Mouse (Mus musculus) right cerebral cortex, adult 2 months (tissue): ENCODE results near the gene Polr2f.

ENCODE experiments used
- DNase-seq, 2 experiments: peaks; one replicate each; pipeline ENCODE4 v3.0.0; 2021 to 2022; ENCODE audit warnings: low spot score in 2 of 2

Polr2f gene

GRCm38 (mm10) chr15:79122119-79122518 is 18.7 kb upstream of the Polr2f start:
- DNase-seq: no peak

DNA sequence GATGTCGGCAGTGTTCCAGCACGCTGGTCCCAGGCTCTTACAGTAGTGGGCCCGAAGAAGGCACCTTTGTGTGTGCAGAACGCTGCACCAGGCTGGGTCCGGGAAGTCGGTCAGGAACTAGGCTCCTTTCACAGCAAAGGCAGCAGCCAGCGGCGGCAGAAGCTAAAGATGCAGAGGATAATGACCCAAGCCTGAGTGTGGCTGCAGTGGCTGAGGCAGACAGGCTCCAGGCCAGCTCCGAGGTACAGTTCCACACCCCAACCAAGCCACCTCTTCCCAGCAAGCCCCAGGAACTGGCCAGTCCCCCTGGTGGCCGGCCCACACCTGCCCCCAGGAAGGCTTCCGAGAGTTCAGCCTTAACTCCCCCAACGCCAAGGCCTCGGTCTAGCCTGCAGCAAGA is 18.3 kb upstream of the Polr2f start:
- no peak for DNase-seq

DNA sequence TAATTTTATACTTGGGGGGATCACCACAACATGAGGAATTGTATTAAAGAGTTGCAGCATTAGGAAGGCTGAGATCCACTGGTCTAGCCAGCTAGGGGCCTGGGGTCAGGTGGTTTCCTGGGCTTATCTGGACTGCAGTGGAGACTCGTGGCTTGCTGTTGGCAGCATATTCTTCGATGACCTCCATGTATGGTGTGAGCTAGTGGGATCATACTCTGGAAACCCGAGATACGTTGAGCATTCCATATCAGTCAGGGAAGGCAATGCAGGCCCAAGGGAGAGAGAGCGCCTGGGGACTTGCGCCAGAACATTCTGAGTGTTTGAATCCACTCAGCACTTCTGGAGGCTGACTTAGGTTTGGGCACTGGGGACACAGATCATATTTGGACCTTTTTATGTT is 17.1 kb upstream of the Polr2f start:
- DNase-seq: no peak

DNA sequence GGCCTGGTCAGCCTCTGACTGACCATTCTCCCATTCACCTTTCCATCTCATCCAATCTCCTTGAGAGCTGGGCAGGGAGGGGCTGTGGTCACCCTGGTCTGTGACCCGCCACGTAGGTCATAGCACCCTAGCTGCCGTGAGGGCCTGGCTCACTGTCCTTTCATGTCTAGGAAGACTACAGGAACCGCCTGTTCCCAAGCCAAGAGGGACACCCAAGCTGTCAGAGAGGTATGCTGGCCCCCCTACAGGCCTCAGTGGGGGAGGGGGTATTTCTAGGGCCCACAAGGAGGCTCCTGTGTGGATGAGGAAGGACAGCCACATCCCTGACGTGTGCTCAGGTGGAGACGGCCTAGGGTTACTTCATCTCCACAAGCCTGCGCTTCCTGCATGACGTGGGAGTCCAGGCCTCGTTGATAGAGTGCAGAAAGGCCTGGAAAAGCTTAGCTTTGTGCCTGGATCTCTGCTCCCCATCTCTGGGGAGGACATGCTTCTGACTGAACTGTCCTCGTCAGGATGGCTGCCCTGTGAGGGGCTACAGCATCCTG is 16.4 kb upstream of the Polr2f start:
- no peak for DNase-seq

DNA sequence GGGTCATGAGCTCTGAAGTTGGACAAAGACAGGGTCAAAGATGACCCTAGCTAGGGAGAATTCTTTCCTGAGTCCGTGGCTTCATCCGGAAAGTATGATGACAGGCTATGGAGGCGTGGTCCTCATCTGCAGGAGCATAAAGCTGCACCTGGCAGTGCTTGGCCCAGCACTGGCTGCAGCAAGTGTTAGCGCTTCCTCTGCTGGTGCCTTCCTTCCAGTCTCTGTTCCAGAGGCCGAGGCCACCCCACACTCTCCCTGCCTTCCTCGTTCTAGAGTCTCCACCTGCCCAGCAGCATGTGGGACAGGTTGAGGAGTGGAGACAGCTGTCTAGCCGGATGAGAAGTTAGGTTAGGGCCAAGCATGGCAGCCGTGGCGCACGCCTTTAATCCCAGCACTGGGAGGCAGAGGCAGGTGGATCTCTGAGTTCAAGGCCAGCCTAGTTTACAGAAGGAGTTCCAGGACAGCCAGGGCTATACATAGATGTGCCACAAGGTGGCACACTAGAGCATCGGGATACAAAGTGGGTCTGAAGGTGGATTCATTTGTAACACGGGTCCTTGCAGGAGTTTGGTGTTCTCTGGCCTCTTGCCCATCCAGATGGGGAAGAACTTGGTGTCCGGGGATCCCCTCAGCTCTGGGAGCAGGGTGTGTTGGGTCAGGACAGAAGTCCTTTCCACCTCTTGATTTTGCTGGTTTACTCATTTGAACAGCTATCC is 14.4 kb upstream of the Polr2f start:
- DNase-seq: peak; percentile 47 to 56

GRCm38 (mm10) chr15:79127101-79127500 is 13.7 kb upstream of the Polr2f start:
- DNase-seq: no peak

DNA sequence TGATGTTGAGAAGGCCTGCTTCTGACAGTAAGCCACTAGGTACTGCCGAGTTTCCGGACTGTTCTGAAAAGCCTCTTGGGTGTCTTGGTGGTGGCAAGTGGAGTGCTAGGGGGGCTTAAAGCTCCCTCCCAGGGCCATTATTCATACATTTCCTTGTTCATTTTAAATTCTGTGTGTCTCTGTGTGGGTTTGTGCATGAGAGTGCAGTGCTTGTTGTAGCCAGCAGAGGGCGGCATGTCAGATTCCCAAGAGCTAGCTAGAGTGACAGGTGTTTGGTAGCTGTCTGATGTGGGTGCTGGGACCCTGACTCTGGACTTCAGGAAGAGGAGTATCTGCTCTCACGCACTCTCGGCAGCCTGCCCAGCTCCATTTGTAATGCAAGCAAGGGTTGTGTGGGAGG is 12.6 kb upstream of the Polr2f start:
- DNase-seq: no peak

DNA sequence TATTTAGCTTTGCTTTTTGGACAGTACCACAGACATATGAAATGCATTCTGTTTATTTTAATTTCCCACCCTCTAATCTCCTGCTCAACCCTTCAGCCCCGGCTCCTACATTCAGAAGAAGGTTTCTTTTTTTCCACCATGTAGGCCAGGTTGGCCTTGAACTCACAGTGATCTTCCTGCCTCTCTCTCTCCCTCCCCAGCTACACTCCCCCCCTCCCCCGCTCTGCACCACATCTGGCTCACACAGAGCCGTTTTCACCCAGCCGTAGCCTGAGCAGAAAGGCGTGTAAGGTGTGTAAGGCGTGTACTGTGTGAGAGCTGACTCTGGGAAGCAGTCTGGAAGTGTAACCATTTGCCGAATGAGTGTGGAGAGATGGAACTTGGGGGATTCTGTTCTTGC is 11.5 kb upstream of the Polr2f start:
- no peak for DNase-seq

- no peak for DNase-seq
Measured at GRCm38 (mm10) chr15:79130782-79131181, 10.0 kb upstream of the Polr2f start.

DNA sequence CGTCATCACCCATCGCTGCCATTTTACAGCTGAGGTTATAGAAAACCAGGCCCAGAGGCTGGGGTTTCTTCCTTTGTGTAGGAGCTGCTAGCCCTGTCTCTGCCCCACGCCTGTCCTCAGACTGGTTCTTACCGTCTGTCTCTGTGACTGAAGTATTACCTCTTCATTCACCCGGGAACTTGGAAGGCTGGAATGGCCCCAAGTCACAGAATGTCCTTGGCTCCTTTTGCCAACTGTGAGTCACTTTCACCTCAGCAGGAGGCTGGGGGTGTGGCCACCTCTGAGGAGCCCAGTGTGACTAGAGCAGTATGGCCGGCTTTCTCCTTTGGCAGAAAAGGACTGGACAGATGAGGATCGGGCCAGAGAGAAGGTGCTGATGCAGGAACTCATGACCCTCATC is 9.4 kb upstream of the Polr2f start:
- peak in 1 of 2 experiments; percentile 31 for DNase-seq

GRCm38 (mm10) chr15:79133191-79133661 is 7.6 kb upstream of the Polr2f start:
- no peak for DNase-seq

DNA sequence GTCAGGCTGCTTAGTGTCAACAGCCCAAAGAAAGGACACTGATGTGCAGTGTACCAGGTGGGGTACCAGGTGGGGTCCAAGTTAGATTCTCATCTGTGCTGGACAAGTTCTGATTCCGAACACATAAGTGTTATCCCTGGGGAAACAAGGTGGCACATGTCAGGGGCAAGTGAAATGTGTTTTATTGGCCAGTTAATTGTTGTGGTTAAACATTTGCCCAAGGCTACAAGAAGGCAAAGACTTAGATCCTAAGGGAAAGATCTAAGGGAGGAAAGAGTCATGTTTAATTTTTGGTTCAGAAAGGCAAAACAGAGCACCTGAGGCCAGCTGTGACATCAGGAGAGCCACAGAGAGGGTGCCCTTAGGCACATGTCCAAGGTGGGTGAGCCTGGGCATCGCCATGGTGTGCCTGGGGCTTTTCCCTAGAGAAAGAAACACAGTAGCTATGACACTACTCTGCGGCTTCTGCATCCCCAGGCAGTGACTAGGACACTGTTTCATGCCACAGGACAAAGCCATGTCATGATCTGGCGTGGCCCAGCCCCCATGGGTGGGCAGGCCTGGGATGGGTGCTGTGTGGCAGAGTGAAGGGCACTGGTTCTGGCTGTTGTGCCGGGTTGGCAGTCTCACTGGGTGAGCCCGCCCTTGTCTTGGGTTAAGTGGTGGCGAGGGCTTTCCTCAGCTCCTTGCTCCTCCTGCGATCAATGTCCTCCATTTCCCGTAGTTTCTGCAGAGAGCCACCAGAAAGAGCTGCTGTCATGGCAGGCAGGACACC is 6.1 kb upstream of the Polr2f start:
- no peak for DNase-seq

DNA sequence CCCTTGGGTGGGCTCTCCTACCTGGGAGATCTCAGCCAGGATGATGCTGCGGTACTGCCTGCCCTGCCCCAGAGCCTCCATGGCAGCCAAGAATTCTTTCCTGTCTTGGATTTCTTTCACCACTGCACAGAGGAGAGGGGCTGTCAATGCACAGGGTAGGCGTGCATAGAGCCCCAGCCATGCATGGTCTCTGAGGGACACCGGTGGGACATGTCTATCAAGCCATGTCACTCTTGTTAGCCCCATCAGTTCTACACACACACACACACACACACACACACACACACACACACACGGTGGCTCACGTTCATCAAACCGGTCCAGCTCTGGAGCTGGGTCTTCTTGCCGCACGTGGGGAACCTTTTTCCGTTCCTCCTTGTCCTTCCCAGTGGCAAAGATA is 5.5 kb upstream of the Polr2f start:
- DNase-seq: no peak

GRCm38 (mm10) chr15:79135783-79136575 is 4.8 kb upstream of the Polr2f start:
- DNase-seq: no peak

DNA sequence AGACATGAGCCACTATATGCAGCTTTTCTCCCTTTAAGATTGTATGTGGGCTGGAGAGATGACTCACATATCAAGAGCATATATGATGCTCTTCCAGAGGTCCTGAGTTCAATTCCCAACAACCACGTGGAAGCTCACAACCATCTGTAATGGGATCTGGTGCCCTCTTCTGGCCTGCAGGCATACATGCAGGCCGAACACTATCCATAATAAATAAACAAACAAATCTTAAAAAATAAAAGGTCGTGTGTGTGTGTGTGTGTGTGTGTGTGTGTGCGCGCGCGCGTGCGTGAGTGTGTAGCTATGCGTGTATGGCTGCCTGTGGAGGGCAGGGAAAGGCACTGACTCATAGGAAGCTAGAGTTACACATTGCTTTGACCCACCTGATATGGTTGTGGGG is 1.2 kb upstream of the Polr2f start:
- no peak for DNase-seq

GRCm38 (mm10) chr15:79141566-79141917 is 733 bp downstream of the Polr2f start:
- no peak for DNase-seq

DNA sequence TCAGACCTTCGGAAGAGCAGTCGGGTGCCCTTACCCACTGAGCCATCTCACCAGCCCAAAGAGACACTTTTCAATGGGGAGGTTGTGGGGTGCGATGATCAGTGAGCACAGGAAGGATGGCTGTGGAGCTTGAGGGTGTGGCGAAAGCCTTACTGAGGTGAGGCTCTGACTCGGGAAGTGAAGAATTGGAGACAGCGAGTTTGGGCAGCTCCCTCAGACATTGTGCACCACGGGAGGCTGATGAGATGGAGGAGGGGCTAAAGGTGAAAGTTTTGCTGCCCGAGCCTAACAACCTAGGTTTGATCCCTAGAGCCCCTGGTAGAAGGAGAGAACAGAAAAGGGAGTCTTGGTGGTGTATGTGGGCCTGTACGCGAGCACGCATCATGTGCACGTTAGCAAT is 2.5 kb downstream of the Polr2f start:
- no peak for DNase-seq

DNA sequence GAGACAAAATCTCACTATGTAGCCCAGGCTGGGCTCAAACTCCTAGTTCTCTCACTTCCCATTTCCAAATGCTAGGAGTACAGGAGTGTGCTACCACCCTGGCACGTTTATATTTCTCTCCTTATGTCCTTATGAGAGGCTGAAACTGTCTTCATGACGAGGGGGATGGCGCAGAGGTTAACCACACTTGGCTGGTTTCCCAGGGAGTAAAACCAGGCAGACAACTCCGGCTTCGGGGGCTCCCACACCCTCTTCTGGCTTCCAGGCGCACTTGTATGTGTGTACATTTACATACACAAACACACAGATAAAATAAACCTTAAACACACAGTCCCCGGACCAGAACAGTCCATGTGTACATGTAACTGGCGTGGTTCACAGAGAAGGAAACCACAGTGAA is 3.2 kb downstream of the Polr2f start:
- no peak for DNase-seq

GRCm38 (mm10) chr15:79145522-79145921 is 4.7 kb downstream of the Polr2f start:
- no peak for DNase-seq

DNA sequence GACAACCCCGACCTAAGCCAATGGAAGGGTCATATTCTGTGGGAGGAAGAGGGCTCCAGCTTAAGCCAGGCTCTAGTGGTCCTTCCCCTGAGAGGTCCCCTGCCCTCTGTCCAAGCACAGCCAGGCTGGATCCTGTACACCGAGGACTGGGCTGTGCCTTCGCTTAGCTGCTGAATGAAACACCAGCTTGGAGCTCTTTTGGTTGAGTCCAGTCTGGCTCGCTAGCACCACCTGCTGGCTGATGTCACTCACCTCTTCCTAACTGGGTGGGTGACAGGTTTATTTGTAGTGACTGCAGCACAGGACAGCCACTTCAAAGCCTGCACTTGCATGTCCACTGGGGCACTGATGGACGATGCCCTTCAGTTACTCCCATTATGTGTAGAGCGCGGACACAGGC is 7.7 kb downstream of the Polr2f start:
- DNase-seq: peak; percentile 78 to 85

DNA sequence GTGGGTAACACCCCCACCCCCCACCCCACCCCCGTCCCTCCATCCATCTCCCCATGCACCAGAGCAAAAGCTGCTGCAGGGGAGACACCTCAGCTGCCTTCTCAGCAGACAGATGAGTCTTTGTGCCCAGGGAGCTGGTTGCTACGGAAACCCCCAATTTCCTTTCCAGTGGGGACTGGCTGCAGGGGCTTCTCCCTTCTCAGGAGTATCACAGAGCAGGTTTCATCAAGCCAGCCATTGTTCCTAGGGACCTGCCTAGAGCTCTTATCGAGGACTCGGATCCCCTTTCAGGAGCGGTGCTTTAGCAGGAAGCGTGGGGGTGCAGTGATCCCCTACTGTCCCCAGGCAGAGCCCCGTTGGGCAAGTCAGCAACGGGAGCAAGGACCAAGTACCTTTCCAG is 11.1 kb downstream of the Polr2f start:
- no peak for DNase-seq

GRCm38 (mm10) chr15:79152709-79153108 is 11.9 kb downstream of the Polr2f start:
- DNase-seq: no peak
